Mouse (Mus musculus): ENCODE measurements at regions not wholly inside any gene's neighbourhood (a gene's known extent, or its start where the extent isn't known, plus 50 kb on each side); places are given as distances from the start of the nearest gene placed in this dataset.

GRCm38 (mm10) chr3:54588198-54588597 is 104.4 kb upstream of the Supt20 start:
- no peaks in the 10 kb centered on the region for H3K9me3 ChIP-seq (ENCODE audit: control insufficient read depth, low read length)
- no peak overlapping the region for H3K4me3 ChIP-seq (ENCODE audit: low read length)
- no peaks in the 10 kb centered on the region for H3K27me3 ChIP-seq (ENCODE audit: control insufficient read depth, insufficient read depth, low read depth, low read length)
- H3K9ac ChIP-seq (ENCODE audit: low read length) = no peak overlapping the region
- ATAC-seq (ENCODE audit: low read depth) = no peak
- H3K27ac ChIP-seq (ENCODE audit: low read length) = no peak overlapping the region
- WGBS = 66% methylated on average over 5 of the region's 5 CpGs
- H3K4me2 ChIP-seq (ENCODE audit: low read depth, low read length) = no peak overlapping the region
- no peaks in the 10 kb centered on the region for H3K4me1 ChIP-seq (replicated peaks; ENCODE audit: control insufficient read depth, insufficient read depth, low read length)
- H3K36me3 ChIP-seq (ENCODE audit: control insufficient read depth, insufficient read depth, low read length) = no peaks in the 10 kb centered on the region

DNA sequence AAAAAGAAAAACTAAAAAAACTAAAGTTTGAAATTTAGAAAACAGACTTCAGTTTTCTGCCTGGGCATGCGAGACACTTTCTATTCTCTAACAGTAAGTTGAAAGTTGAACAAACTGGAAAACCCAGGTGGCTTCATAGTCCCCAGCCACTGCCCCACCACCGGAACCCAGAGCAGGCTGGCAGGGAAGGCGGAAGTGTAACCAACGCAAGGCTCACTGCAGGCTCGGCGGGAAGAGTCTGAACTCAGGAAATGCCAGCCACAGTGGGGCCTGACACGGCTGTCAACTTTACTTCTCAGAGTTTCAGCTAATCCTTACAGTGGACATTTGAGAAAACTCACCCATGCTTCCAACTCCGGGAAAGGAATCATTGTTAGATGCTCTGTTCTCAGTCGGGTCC is 102.6 kb upstream of the Supt20 start:
- ATAC-seq (ENCODE audit: low read depth) = no peak
- no peaks in the 10 kb centered on the region for H3K36me3 ChIP-seq (ENCODE audit: control insufficient read depth, insufficient read depth, low read length)

GRCm38 (mm10) chr3:54591160-54591559 is 101.4 kb upstream of the Supt20 start:
- 59% methylated on average over 3 of the region's 3 CpGs for WGBS
- 0 out of 2 replicates have a peak, but pooled peaks cover 2% of the 10 kb centered on the region for H3K9me3 ChIP-seq (ENCODE audit: control insufficient read depth, low read length)
- no peak overlapping the region for H3K4me3 ChIP-seq (ENCODE audit: low read length)
- no peaks in the 10 kb centered on the region for H3K4me1 ChIP-seq (replicated peaks; ENCODE audit: control insufficient read depth, insufficient read depth, low read length)
- no peaks in the 10 kb centered on the region for H3K36me3 ChIP-seq (ENCODE audit: control insufficient read depth, insufficient read depth, low read length)
- H3K27ac ChIP-seq (ENCODE audit: low read length) = no peak overlapping the region
- no peak overlapping the region for H3K9ac ChIP-seq (ENCODE audit: low read length)
- H3K4me2 ChIP-seq (ENCODE audit: low read depth, low read length) = no peak overlapping the region
- H3K27me3 ChIP-seq (ENCODE audit: control insufficient read depth, insufficient read depth, low read depth, low read length) = no peaks in the 10 kb centered on the region
- ATAC-seq (ENCODE audit: low read depth) = no peak

More for the DNA sequence above, 102.6 kb upstream of the Supt20 start:
- Histone ChIP-seq H3K9me3 (ENCODE audit: control insufficient read depth, low read length) (0 out of 2 replicates have a peak, but pooled peaks cover 2% of the 10 kb centered on the region), H3K9ac (ENCODE audit: low read length) (no peak overlapping the region), H3K4me3 (ENCODE audit: low read length) (no peak overlapping the region), H3K4me2 (ENCODE audit: low read depth, low read length) (no peak overlapping the region), H3K4me1 (replicated peaks; ENCODE audit: control insufficient read depth, insufficient read depth, low read length) (no peaks in the 10 kb centered on the region), H3K27me3 (ENCODE audit: control insufficient read depth, insufficient read depth, low read depth, low read length) (no peaks in the 10 kb centered on the region), H3K27ac (ENCODE audit: low read length) (no peak overlapping the region)
- 75% methylated on average over 9 of the region's 9 CpGs for WGBS

- 76% methylated on average over 2 of the region's 2 CpGs for WGBS
- Histone ChIP-seq H3K9ac (ENCODE audit: low read length) (no peak overlapping the region), H3K27ac (ENCODE audit: low read length) (no peak overlapping the region), H3K9me3 (ENCODE audit: control insufficient read depth, low read length) (0 out of 2 replicates have a peak, but pooled peaks cover 2% of the 10 kb centered on the region), H3K27me3 (ENCODE audit: control insufficient read depth, insufficient read depth, low read depth, low read length) (no peaks in the 10 kb centered on the region), H3K36me3 (ENCODE audit: control insufficient read depth, insufficient read depth, low read length) (no peaks in the 10 kb centered on the region), H3K4me2 (ENCODE audit: low read depth, low read length) (no peak overlapping the region), H3K4me1 (replicated peaks; ENCODE audit: control insufficient read depth, insufficient read depth, low read length) (no peaks in the 10 kb centered on the region), H3K4me3 (ENCODE audit: low read length) (no peak overlapping the region)
- no peak for ATAC-seq (ENCODE audit: low read depth)
These were observed 100.5 kb upstream of the Supt20 start for GRCm38 (mm10) chr3:54592064-54592463.

DNA sequence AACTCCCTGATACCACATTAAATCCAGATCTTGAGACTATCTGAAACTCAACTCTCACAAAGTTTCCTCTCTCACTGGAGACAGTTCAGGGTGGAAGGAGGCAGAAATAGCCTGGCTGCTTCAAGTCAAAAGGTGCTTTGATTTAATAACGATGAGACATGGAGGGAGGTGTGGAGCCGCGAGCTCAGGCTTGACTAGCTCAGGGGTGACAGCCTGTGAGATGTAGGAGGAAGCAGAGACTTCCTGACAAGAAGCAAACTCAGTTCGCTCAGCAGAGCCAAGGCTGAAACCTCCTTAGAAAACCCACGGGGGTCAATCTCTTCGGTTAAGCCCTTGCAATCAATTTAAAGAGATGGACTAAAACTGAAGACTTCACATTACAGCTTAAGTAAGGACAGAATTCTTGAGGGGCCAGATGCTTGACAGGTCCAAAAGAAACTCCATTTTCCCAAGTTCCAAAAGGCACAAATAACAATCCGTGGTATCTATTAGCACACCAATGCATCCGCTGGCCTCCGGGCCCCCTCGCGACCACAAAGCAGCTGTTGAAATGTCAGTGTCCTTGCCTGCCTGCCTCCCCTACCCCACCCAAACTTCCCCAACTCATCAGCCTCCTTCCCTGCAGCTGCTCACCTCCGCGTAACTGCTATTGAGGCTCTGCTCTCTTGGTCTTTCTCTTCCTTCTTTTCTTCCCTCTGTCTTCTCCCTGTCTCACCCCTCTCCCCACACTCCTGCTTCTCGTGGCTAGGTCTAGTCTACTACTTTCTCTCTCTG is 99.8 kb upstream of the Supt20 start:
- ATAC-seq (ENCODE audit: low read depth) = no peak
- 62% methylated on average over 14 of the region's 14 CpGs for WGBS
- no peak overlapping the region for H3K27ac ChIP-seq (ENCODE audit: low read length)

GRCm38 (mm10) chr3:54595193-54595592 is 97.4 kb upstream of the Supt20 start:
- Histone ChIP-seq H3K4me2 (ENCODE audit: low read depth, low read length) (no peak overlapping the region), H3K27ac (ENCODE audit: low read length) (no peak overlapping the region), H3K9me3 (ENCODE audit: control insufficient read depth, low read length) (0 out of 2 replicates have a peak, but pooled peaks cover 2% of the 10 kb centered on the region), H3K27me3 (ENCODE audit: control insufficient read depth, insufficient read depth, low read depth, low read length) (no peaks in the 10 kb centered on the region), H3K4me1 (replicated peaks; ENCODE audit: control insufficient read depth, insufficient read depth, low read length) (no peaks in the 10 kb centered on the region), H3K36me3 (ENCODE audit: control insufficient read depth, insufficient read depth, low read length) (no peaks in the 10 kb centered on the region), H3K4me3 (ENCODE audit: low read length) (no peak overlapping the region), H3K9ac (ENCODE audit: low read length) (no peak overlapping the region)
- no peak for ATAC-seq (ENCODE audit: low read depth)
- 89% methylated on average over 3 of the region's 3 CpGs for WGBS

More for the DNA sequence above, 99.8 kb upstream of the Supt20 start:
- no peak overlapping the region for H3K4me3 ChIP-seq (ENCODE audit: low read length)
- H3K4me1 ChIP-seq (replicated peaks; ENCODE audit: control insufficient read depth, insufficient read depth, low read length) = no peaks in the 10 kb centered on the region
- no peak overlapping the region for H3K9ac ChIP-seq (ENCODE audit: low read length)
- no peak overlapping the region for H3K4me2 ChIP-seq (ENCODE audit: low read depth, low read length)
- 0 out of 2 replicates have a peak, but pooled peaks cover 2% of the 10 kb centered on the region for H3K9me3 ChIP-seq (ENCODE audit: control insufficient read depth, low read length)
- no peaks in the 10 kb centered on the region for H3K36me3 ChIP-seq (ENCODE audit: control insufficient read depth, insufficient read depth, low read length)
- H3K27me3 ChIP-seq (ENCODE audit: control insufficient read depth, insufficient read depth, low read depth, low read length) = no peaks in the 10 kb centered on the region

GRCm38 (mm10) chr3:54597326-54598274 is 95.0 kb upstream of the Supt20 start:
- H3K4me1 ChIP-seq (replicated peaks; ENCODE audit: control insufficient read depth, insufficient read depth, low read length) = no peaks in the 10 kb centered on the region
- H3K4me3 ChIP-seq (ENCODE audit: low read length) = no peak overlapping the region
- no peak for ATAC-seq (ENCODE audit: low read depth)
- H3K9ac ChIP-seq (ENCODE audit: low read length) = no peak overlapping the region
- no peak overlapping the region for H3K27ac ChIP-seq (ENCODE audit: low read length)
- no peaks in the 10 kb centered on the region for H3K27me3 ChIP-seq (ENCODE audit: control insufficient read depth, insufficient read depth, low read depth, low read length)
- H3K9me3 ChIP-seq (ENCODE audit: control insufficient read depth, low read length) = 0 out of 2 replicates have a peak, but pooled peaks cover 2% of the 10 kb centered on the region
- H3K4me2 ChIP-seq (ENCODE audit: low read depth, low read length) = no peak overlapping the region
- no peaks in the 10 kb centered on the region for H3K36me3 ChIP-seq (ENCODE audit: control insufficient read depth, insufficient read depth, low read length)
- 68% methylated on average over 11 of the region's 11 CpGs for WGBS

DNA sequence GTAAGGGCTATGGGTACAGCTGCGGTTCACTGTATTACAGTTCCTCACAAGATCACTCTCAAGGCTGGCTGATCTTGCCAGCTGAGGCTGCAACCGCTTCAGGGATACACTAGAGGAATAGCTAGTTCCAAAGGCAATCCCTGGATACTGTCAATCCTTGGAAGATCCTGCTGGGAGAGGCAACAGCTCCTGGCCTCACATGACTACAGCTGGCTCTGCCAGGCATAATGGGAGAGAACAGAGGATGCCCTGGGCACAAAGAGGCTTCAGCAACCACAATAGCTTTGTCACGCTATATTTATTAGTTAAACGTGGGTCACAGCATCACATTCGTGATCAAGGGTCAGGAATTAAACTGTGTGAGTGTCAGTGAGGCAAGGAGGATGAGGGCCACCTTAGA is 94.3 kb upstream of the Supt20 start:
- H3K4me1 ChIP-seq (replicated peaks; ENCODE audit: control insufficient read depth, insufficient read depth, low read length) = no peaks in the 10 kb centered on the region
- H3K27ac ChIP-seq (ENCODE audit: low read length) = no peak overlapping the region
- no peak for ATAC-seq (ENCODE audit: low read depth)
- H3K27me3 ChIP-seq (ENCODE audit: control insufficient read depth, insufficient read depth, low read depth, low read length) = no peaks in the 10 kb centered on the region
- no peaks in the 10 kb centered on the region for H3K36me3 ChIP-seq (ENCODE audit: control insufficient read depth, insufficient read depth, low read length)
- H3K4me3 ChIP-seq (ENCODE audit: low read length) = no peak overlapping the region
- no peak overlapping the region for H3K9ac ChIP-seq (ENCODE audit: low read length)
- WGBS = 83% methylated on average over 5 of the region's 5 CpGs
- H3K9me3 ChIP-seq (ENCODE audit: control insufficient read depth, low read length) = 0 out of 2 replicates have a peak, but pooled peaks cover 2% of the 10 kb centered on the region
- H3K4me2 ChIP-seq (ENCODE audit: low read depth, low read length) = no peak overlapping the region

All from lung, embryonic 16.5 days (tissue).